Mouse (Mus musculus): ENCODE measurements around the gene Dtnb.

Gene Dtnb

DNA sequence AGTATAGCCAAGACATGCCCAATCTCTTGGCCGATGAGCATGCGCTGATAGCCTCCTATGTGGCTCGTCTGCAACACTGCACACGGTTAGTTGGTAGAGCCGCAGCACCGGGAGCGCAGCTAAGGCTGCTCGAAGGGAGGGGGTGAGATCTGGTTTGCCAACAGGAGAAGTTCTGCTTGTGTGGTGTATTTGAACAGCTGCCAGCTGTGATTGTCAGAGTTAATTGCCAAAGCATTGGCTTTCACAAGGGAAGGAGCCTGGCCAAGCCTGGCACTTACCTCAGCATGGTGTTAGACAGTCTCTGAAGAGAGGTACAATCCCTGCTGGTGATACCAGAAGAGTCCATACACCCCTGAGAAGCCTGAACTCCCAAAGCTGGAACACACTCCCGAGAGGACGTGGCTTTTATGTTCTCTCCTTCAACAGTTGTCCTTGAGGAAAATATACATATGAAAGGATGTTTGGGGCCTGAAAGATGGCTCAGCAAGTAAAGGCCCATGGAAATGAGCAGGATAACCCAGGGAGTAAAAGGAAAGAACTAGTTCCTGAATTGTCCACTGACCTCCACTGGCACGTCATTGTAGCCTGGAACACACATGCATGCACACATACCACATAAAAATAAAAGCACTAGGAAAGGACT is 160.6 kb downstream of the Dtnb start:
- DNase-seq (ENCODE audit: low spot score in 2 of 2), result no peak

DNA sequence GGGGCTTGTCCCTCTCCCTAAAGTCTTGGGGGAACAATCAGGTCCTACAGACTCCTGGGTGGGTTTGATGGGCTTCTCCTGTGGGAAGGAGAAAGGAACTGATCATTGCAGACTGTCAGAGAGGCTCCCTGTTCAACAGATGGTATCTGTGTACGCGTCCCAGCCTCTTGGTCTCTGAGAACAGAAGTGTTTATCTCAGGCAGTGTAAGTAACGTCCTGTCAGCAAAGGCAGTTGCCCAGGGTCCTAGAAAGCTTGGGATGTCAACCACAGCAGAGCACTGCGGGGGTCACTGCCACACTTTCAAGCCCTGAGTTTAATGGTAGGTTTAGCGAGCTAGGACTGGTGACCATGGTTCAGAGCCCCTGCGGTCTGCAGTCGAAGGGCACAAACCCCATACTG is 161.1 kb downstream of the Dtnb start:
- DNase-seq (ENCODE audit: low spot score in 2 of 2), result no peak

DNA sequence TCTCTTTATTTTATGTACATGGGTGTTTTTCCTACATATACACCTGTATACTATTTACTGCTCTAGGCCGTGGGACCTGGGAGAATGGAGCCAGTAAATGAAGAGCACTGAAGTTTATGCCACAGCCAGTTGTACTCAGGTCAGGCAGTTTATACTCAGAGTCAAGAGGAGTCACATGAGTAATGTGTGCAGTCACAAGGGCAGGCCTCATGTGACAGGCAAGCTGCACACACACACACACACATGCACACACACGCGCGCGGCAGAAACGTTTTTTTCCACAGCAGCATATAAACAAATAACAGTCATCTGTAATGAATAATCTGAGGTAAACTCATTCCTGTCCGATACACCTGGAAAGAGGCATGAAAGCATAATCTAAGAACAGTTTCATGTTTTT is 164.8 kb downstream of the Dtnb start:
- no peak for DNase-seq (ENCODE audit: low spot score in 2 of 2)

DNA sequence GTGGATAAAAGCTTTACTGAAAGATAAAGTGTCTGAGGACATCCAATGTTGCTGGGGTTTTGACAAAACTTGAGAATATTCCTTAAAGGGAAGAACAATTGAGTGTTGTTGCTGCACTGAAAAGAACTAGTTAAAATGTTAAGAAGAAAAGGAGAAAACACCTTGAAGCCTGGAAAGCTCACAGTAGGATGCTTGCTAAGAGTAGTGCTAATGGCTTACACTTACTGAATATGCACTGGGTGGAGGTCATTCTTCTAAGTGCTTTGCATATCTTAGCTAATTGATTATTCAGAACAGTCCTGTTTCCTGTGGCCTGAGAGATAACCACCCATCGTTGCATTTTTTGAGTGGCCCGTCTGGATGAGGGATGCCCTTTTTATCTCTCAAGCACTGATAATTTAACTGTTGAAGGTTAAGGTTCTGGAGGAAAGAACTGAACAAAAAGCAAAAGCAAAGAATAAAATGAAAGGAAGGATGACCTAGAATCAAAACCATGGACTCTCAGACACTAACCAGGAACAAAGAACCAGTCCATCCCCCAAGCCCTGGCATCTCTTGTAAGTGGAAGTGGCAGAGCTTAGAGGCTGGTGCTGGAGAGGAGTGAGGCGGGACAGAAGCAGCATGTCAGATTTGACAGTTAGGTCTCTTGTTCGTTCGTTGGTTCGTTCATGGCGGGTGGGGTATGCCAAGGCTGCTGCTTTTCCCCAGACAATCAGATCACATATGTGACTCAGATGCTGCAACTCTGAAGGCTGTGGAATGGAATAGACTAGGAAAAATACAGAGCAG is 166.8 kb downstream of the Dtnb start:
- no peak for DNase-seq (ENCODE audit: low spot score in 2 of 2)

DNA sequence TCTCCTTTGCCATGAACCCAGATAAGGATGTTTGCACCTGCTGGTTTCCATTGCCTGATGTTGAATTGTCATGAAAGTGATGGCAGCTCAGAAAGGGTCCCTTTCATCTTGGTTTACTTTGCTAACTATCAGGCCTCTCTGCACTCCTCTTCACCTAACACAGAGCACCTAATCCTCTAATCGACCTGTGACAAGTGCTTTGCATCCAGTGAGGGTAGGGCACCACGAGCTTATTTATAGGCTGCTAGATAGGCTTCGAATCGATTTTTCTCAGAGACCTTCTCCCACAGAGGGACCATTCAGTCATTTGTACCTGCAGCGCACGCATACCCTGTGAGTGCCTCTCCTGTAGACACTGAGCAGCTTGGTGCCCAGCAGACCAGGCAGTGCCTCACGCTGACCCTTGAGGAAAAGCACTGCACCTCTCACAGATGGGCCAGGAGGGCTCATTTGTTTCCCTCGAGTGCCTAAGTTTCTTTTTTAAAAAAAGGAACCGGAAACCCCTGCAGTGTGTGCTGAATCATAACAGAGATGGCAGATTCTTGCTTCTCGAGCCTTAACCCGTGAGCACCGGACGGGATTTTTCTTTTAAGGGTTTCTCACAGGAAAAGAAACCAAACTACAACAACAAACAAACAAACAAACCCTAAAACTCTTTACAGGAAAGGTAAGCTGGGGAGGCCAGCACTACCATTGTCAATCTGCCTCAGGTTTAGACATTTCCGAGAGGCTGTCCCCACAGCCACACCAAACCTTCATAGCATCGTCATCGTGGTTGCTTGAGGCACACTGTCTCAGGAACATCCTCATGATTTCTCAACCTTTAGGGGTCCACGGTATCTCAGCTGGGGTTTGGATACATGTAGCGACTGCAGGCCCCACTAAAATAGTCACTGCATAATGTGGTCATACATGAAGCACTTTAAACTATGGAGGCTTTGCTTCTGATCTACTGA is 167.8 kb downstream of the Dtnb start:
- no peak for DNase-seq (ENCODE audit: low spot score in 2 of 2)

DNA sequence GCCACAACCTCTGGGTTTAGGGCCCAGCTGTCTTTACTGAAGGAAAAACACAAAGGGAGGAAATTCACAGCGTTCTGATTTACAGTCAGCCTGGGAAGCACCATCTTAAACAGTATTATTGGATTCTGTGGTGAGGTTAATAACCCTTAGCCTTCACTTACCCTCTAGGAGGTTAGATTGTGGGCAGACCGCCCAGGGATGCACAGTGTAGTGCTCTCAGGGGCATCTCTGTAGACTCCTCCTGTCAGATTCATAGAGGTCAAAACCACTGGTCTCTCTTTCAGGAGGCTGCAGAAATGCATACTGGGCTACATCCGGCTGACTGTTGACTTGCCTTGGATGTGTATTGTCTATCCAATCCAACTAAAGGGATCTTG is 168.5 kb downstream of the Dtnb start:
- no peak for DNase-seq (ENCODE audit: low spot score in 2 of 2)

DNA sequence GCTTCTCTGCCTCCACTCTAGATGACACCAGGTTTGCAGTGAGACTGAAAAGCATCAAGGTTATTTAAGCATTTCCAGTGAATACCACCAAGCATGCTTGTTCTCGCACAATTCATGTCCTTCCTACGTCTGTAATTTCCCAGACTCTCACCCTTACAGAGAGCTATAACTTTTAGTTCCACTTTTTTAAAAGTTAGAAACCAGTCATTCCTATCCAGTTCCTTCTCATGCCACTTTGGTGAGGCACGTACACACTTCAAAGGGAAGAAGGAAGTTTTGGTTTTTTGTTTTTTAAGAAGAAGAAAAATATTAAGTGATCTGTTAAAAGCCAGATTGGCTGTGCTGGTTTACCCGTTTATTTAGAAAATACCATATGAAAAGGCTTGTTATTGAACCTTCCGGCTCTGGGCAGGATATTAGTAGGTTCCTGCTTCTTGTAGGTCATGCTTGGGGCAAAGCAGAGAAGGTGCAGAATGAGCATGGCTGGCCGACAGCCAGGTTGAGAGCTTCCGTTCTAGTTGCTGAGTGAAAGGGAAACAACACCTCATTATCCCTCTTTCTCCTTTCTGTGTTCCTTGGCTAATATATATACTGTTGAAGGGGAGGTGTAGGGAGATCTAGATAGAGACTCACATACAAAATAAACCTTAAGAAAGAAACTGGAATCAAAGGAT is 173.4 kb downstream of the Dtnb start:
- DNase-seq (ENCODE audit: low spot score in 2 of 2), result no peak

DNA sequence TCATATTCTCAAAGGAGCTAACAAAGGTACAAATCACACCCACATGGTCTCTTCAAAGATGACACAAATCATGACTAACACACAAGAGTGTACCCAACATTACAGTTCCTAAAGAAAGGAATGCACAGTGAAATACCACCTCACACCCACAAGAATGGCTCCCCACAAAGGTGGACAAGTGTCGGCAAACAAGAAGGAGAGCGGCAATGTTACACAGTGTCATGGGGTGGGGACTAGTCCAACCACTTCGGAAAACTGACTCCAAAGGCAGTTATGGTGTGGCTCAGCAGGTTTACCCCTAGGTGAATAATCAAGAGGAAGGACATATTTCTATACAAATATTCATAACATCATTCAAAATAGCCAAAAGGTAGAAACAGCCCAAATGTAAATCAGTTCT is 174.2 kb downstream of the Dtnb start:
- DNase-seq (ENCODE audit: low spot score in 2 of 2), result no peak

DNA sequence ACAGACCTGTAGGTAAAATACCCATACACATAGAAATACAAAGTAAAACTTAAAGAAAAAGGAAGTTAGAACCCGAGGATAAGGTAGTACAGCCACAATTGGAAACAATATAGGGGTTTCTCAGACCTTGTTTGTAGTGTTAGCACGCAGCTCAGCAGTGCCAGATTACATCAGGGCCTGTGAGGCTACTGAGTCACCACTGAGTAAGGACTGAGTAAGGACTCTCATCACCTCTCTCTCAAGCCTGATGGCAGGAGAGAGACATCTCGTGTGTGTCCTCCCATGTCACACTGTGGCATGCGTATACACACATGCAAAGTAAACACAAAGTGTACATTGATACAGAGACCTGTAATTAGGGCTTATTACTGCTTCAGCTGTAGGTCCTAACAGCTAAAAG is 175.4 kb downstream of the Dtnb start:
- no peak for DNase-seq (ENCODE audit: low spot score in 2 of 2)

DNA sequence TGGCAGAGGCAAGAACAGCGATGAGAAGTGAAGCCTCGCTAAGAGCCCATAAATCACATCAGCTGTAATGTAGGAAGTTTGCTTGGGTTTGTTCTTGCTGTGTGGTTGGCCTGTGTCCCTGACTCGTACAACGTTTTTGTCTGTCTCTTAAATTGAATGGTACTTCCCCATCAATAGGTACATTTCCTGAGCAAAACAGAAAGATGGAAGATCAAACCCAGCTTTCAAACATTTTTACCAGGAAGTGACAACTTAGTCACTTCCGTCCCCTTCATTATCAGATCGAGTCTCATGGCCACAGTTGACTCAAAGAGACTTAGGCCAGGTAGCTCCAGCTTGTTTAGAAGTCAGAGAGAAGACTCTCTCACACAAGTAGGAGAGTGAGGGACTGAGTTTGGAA is 183.3 kb downstream of the Dtnb start:
- no peak for DNase-seq (ENCODE audit: low spot score in 2 of 2)

DNA sequence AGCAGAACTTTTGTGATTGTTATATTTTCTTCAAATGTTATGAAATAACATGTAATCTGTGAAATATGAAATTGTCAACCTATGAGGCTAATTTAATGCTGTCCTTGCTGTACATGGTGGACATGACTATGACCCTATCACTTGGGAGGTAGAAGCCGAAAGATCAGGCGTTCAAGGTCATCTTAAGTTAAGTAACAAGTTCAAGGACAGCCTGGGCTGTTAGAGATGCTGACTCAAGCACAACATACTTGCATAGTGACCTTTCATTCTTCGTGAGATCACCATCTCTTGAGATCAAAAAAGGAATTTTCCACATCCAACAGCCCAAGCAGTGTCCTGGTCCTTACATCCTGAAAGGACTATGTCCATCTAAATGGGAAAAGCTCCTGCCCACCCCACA is 184.0 kb downstream of the Dtnb start:
- DNase-seq (ENCODE audit: low spot score in 2 of 2), result no peak

DNA sequence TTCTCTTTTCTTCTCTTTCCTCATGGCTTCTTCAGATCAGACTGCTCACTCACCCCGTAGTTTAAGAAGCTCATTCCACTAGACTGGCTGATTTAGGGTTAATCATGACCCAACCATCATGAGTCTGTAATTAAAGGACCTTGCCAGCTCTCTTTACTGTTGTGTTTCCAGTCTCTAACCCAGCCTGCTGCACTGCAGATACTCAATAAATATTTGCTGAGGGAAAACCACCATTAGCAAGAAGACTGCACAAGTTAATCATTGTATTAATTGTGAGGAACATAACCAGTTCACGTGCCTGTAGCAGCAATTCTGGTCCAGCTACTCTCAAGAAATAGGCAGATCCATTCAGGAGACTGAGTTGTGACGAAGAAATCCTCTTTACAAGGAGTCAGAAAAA is 185.9 kb downstream of the Dtnb start:
- DNase-seq (ENCODE audit: low spot score in 2 of 2), result no peak

DNA sequence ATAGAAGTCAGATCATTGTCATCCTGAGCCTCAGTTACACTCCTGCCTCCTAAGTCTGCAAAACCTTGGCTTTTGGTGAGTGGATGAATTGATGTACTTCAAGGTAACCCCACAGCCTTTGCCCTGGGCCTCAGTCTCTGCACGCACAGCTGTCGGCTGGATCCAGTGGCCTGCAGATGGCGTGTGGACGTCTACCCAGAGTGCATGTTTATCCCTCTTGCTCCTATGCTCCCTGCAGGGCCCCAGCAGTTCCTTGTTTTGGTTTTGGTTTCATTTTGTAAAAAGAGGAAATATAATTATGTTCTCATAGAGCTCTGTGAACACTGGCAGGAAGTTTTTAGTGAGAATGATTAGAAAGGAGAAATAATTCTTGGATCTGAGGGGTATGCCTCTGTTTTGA is 187.2 kb downstream of the Dtnb start:
- no peak for DNase-seq (ENCODE audit: low spot score in 2 of 2)

DNA sequence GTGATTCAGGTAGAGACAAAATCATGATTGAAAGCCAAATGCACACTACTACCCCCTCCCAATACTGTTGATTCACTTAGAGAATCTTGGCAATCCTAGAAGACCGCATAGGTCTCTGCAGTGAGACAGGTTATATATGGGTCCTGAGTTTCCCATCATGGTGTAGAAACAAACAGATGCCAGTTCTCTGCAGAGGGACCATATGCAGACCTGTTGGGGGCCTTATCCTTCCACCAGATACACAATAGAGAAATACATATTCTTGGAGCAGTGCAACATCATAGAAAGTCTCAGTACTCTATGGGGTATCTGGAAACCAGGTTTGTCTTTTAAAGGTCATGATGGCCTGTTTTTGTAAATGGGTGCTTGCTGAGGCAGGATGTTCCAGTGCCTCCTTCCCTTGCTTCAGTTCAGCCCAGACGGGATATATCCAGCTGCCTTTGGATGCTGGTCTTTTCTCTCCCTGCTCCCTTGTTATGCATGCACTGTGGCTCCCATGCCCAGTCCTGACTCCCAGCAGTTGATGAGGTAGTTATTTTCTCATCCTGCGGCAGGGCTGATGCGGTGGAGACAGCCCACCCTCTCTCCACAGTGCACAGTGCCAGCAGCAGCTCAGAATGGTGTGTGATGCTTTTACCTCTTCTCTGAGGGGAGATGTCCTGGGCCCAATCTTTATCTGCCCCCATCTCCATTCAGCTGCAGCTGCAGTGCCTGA is 188.9 kb downstream of the Dtnb start:
- DNase-seq (ENCODE audit: low spot score in 2 of 2), result no peak

DNA sequence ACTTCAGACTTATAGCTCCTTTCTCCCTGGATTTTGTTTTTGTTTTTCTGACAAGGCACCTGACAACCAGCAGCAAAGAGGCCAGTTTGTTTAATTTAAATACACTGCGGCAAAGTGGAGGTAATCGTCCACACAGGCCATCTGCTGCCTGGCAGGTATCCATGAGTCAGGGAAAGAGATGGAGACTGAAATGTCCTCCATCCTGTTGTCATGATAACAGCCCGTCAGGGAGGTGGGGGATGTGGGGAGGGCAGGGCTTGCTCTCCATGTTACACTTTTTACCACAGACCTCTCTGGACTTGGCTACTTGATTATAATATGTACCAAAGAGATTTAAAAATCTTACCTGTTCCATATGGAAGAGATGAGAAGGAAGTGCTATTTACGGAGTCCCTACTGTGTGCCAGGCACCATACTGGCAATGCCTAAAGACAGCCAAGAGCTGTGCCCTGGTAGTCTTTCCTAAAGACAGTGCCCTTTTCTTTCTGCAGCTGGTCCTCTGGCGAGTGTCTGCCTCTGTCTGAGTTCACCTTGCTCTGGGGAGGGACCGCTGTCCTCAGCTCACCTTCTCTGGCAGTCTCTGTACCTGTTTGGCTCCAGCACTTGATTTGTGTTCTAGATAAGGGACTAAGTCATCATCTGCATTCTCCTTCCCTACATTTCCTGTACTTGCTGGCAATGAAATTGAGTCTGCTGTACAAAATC is 189.6 kb downstream of the Dtnb start:
- no peak for DNase-seq (ENCODE audit: low spot score in 2 of 2)

DNA sequence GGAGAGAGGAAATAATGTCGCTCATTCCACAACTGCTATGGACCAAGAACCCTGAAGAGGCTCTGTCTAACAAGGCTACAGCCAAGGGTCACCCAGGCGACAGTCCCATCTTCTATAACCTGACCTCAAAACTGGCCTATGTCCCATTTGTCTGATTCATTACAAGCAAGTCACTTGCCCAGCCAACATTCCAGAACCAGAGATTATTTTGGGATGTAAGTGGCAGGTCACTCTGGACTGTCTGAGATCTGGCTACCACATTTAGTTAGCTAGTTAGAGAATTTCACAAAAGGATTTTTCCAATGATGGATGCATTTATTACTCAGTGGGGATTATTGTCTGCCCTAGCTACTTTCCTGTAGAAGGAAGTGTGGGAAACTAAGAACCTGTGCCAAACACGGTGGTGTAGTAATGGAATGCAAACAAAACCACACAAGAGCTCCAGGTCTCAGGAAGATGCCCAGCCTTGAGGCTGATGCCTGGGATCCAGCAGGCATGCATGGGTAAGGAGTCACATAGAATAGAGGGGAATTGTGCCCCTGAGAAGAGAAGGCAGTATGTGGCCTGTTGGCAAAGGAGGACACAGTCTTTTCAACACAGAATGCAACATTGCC is 192.1 kb downstream of the Dtnb start:
- DNase-seq (ENCODE audit: low spot score in 2 of 2), result no peak

DNA sequence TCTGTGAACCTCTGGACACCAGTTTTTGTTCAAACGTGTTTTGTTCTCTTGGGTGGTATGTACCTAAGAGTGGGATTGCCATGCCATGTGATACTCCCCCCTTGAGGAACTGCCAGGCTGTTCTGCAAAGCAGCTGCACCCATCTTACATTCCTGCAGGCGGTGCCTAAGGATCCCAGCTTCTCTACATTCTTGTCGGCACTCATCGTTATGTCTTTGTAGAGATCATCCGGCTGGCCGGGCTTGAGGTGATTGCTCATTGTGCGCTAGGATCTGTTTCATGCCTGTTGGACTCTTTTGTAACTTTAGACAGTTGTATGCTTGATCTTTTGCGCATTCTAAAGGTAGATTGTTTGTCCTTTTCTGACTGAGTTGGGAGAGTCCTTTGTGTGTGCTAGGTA is 195.2 kb downstream of the Dtnb start:
- DNase-seq (ENCODE audit: low spot score in 2 of 2), result no peak

DNA sequence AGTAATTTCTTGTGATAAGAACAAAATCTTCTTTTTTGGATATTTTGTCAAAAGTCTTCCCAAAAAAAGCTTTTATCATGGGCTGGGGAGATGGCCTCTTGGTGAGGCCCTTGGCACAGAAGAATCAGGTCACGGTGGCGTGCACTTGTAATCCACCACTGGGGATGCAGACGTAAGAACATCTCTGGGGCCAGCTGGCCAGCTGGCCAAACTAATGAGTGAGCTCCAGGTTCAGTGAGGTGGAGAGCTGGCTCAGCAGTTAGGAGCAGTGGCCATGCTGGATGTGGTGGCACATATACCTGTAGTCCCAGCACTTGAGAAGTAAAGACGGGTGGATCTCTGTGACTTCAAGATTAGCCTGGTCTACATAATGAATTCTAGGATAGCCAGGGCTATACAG is 196.2 kb downstream of the Dtnb start:
- DNase-seq (ENCODE audit: low spot score in 2 of 2), result no peak

DNA sequence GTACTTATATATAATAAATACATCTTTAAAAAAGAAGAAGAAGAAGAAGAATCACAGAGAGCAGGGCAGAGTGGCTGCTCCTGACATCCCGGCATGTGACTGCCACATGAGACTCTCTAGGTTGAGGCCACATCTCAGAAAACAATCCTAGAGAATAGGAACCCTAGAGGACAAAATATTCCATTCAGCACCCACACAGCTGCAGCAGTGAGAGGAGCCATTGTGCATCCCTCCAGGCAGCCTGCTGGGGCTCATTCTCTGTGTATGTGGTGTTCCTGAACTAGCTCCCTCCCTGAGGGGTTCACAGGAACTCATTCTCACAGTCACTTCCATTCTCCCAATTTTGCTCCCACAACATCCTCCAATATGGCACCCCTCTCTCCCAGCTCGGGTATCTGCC is 198.4 kb downstream of the Dtnb start:
- DNase-seq (ENCODE audit: low spot score in 2 of 2), result no peak

DNA sequence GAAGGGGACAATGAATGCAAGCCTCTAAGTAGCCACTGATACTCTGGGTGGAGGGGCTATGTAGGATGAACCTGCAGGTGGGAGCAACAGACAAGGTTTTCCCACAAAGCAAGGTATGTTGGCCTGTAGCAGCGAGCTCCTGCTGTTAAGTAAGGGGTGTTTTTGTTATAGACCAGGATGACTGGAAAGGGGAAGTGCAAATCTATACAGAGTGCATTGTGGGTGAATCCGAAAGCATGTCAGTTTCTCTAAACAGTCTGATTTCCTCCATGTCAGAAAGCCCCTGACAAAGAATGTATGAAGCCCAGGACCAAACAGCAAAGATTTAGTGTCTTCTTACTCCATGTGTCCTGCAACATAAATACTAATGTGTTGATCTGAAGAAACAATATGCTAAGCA is 198.9 kb downstream of the Dtnb start:
- no peak for DNase-seq (ENCODE audit: low spot score in 2 of 2)
